20 mouse cellular contexts compared by ENCODE assay signal in the genomic region with DNA sequence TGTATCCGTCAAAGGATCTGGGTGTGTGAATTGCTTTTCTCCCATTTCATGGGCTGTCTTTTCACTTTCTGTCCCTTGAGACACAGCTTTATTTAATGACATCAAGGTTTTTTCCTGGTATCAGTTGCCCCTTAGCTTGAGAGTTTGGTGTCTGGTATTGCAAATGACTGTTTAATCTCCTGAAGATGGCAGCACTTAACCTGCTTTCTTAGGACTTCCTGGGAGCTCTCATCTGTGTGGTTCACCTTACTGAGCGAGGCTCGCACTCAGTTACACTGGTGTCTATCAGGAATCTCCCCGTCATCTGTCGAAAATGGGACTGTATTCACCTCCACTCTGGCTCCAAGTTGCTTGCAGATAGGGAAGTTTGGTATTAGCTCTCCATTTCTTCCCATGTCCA. TPM values are rescaled to one million over a fixed set of nuclear protein-coding genes. Genes with fewer than 3 reads are reported as not detected.
DNase-seq lines count a peak whose midpoint lies in the region; ATAC-seq and TF ChIP-seq lines count a peak whose summit lies in the region.
"Had no signal": no experiment of that assay in that cellular context is flagged by ENCODE, and none has a peak within 500 bp of the region (broad histone marks: within the 10 kb centered on the region; RNA-seq: fewer than 3 reads in every experiment).

No protein-coding gene starts in this region.

- TF ChIP-seq CTCF in left cerebral cortex, adult 2 months (IDR thresholded peaks at IDR 0.05): peak; percentile 35

- no peak overlapping the region for H3K4me3 ChIP-seq in forebrain, embryonic 14.5 days (ENCODE audit: low read depth, low read length)
- H3K4me3 ChIP-seq in forebrain, embryonic 13.5 days: no peak overlapping the region
- H3K4me3 ChIP-seq in left cerebral cortex, adult 2 months: no peak overlapping the region
- H3K4me3 ChIP-seq: embryonic facial prominence, embryonic 15.5 days; lung, embryonic 15.5 days had no signal

- no peak overlapping the region for H3K9ac ChIP-seq in forebrain, embryonic 14.5 days (ENCODE audit: low read length)
- H3K9ac ChIP-seq in forebrain, embryonic 13.5 days: no peak overlapping the region
- H3K9ac ChIP-seq: embryonic facial prominence, embryonic 15.5 days; liver, embryonic 14.5 days; lung, embryonic 15.5 days had no signal

- H3K36me3 ChIP-seq in forebrain, embryonic 14.5 days (ENCODE audit: control insufficient read depth, insufficient read depth, low read length): peaks cover 66% of the 10 kb centered on the region
- H3K36me3 ChIP-seq in forebrain, embryonic 13.5 days (ENCODE audit: poor library complexity, severe bottlenecking): peaks cover 64% of the 10 kb centered on the region
- H3K36me3 ChIP-seq in splenic B cell, adult 2 months (ENCODE audit: control insufficient read depth, insufficient read depth, low read length, poor library complexity, severe bottlenecking): peaks cover 5% of the 10 kb centered on the region; the same call in 1 of the 2 replicates

- DNase-seq in forebrain, embryonic 14.5 days (ENCODE audit: low spot score): peak; percentile 16
- no peak for DNase-seq in left cerebral cortex, adult 2 months (ENCODE audit: extremely low spot score in 1 of 2, low spot score in 2 of 2)
- DNase-seq in left cerebral cortex, adult 11 months (ENCODE audit: low spot score): no peak
- DNase-seq in splenic B cell, adult 2 months (ENCODE audit: low read depth, low spot score): peak; percentile 54
- DNase-seq in cerebellum, adult 11-12 months: no peak
- DNase-seq: adrenal gland, postnatal 10 days; cerebellum, postnatal 36 days; gastrocnemius, postnatal 14 days; kidney, postnatal 4 days; spleen, adult 18-20 months; thymus, adult 2 months had no signal

- no peaks in the 10 kb centered on the region for H3K9me3 ChIP-seq in forebrain, embryonic 14.5 days (replicated peaks; ENCODE audit: control insufficient read depth, low read length)
- no peaks in the 10 kb centered on the region for H3K9me3 ChIP-seq in forebrain, embryonic 13.5 days (replicated peaks)
- H3K9me3 ChIP-seq: embryonic facial prominence, embryonic 15.5 days; lung, embryonic 15.5 days had no signal

- WGBS in forebrain, embryonic 14.5 days: 90% methylated on average over 5 of the region's 5 CpGs
- 92% methylated on average over 5 of the region's 5 CpGs for WGBS in forebrain, embryonic 13.5 days

- intact Hi-C loops in left cerebral cortex, adult 2 months (cut with DNase I): no loop called here

- no peaks in the 10 kb centered on the region for H3K27me3 ChIP-seq in forebrain, embryonic 14.5 days (replicated peaks; ENCODE audit: control insufficient read depth, insufficient read depth, low read length)
- H3K27me3 ChIP-seq in forebrain, embryonic 13.5 days: no peaks in the 10 kb centered on the region
- H3K27me3 ChIP-seq in splenic B cell, adult 2 months (ENCODE audit: control insufficient read depth, insufficient read depth, low read length, poor library complexity, severe bottlenecking): no peaks in the 10 kb centered on the region
- H3K27me3 ChIP-seq: embryonic facial prominence, embryonic 15.5 days; lung, embryonic 15.5 days had no signal

- H3K27ac ChIP-seq in forebrain, embryonic 14.5 days (ENCODE audit: low read depth, low read length): no peak overlapping the region
- H3K27ac ChIP-seq in forebrain, embryonic 13.5 days: no peak overlapping the region
- H3K27ac ChIP-seq in left cerebral cortex, adult 2 months: no peak overlapping the region
- H3K27ac ChIP-seq: embryonic facial prominence, embryonic 15.5 days; liver, embryonic 14.5 days; lung, embryonic 15.5 days; macrophage had no signal

- no peak for ATAC-seq in forebrain, embryonic 14.5 days
- ATAC-seq in forebrain, embryonic 13.5 days: no peak
- ATAC-seq in CD4-positive, CD25-positive, alpha-beta regulatory T cell, adult 4 months: peak; percentile 45
- ATAC-seq: activated CD4-positive, CD25-positive, alpha-beta regulatory T cell, adult 4 months; inflammation-experienced regulatory T-cells, adult 6 months had no signal

- H3K4me2 ChIP-seq in forebrain, embryonic 14.5 days (ENCODE audit: low read length): no peak overlapping the region
- H3K4me2 ChIP-seq in forebrain, embryonic 13.5 days: no peak overlapping the region
- H3K4me2 ChIP-seq: embryonic facial prominence, embryonic 15.5 days; lung, embryonic 15.5 days; midbrain, embryonic 11.5 days had no signal

- H3K4me1 ChIP-seq in forebrain, embryonic 14.5 days (ENCODE audit: control insufficient read depth, insufficient read depth, low read length): no peaks in the 10 kb centered on the region
- H3K4me1 ChIP-seq in forebrain, embryonic 13.5 days: no peaks in the 10 kb centered on the region
- H3K4me1 ChIP-seq: embryonic facial prominence, embryonic 15.5 days; lung, embryonic 15.5 days had no signal

RNA-seq across cellular contexts. Expression of gene Sh2b3, which starts 46.4 kb away (rescaled TPM):
- polyA plus RNA-seq in forebrain, embryonic 14.5 days (2014; fragmentation: Nextera tagmentation; extraction: Ambion mirVana): 4.4 and 5.4 TPM in 2 replicates
- polyA plus RNA-seq in forebrain, embryonic 13.5 days (2015; fragmentation: Nextera tagmentation; extraction: Ambion mirVana): 4.7 and 4.8 TPM in 2 replicates
- 10 to 100 TPM; 21.2 to 27.5 TPM for total RNA-seq in left cerebral cortex, adult 2 months (2021)
- 10 to 100 TPM; 10.2 to 12.1 TPM for polyA plus RNA-seq in CD4-positive, CD25-positive, alpha-beta regulatory T cell, adult 4 months (2017; shearing (Covaris generic))

RNA-seq across cellular contexts. Expression of gene Pheta1, which starts 57.8 kb away (rescaled TPM):
- polyA plus RNA-seq in forebrain, embryonic 14.5 days (2014; fragmentation: Nextera tagmentation; extraction: Ambion mirVana): 34.7 and 41.4 TPM in 2 replicates
- polyA plus RNA-seq in forebrain, embryonic 13.5 days (2015; fragmentation: Nextera tagmentation; extraction: Ambion mirVana): 46.8 and 50.7 TPM in 2 replicates
- 10 to 100 TPM in 1 of 2 experiments, 1 to 10 TPM in 1; 8.9 to 10.5 TPM for total RNA-seq in left cerebral cortex, adult 2 months (2021)
- polyA plus RNA-seq in CD4-positive, CD25-positive, alpha-beta regulatory T cell, adult 4 months (2017; shearing (Covaris generic)): under 1 TPM; 0.47 to 0.86 TPM

Comparison
In these comparisons a context has a peak if more than half of its experiments do, and no peak if none do; other contexts are left out.
1. DNase-seq: peak in forebrain, embryonic 14.5 days (single experiment) and splenic B cell, adult 2 months (single experiment); none in left cerebral cortex, adult 2 months (0 of 2), left cerebral cortex, adult 11 months (single experiment) and cerebellum, adult 11-12 months (single experiment).
2. RNA of gene Pheta1, which starts 57.8 kb away (polyA plus RNA-seq): 46.8 to 50.7 TPM in forebrain, embryonic 13.5 days and 34.7 to 41.4 TPM in forebrain, embryonic 14.5 days; 0.47 to 0.86 TPM in CD4-positive, CD25-positive, alpha-beta regulatory T cell, adult 4 months; every median in the first group is over 10 times any median in the second.